ENCODE assay signal across 26 mouse cellular contexts in the genomic region with DNA sequence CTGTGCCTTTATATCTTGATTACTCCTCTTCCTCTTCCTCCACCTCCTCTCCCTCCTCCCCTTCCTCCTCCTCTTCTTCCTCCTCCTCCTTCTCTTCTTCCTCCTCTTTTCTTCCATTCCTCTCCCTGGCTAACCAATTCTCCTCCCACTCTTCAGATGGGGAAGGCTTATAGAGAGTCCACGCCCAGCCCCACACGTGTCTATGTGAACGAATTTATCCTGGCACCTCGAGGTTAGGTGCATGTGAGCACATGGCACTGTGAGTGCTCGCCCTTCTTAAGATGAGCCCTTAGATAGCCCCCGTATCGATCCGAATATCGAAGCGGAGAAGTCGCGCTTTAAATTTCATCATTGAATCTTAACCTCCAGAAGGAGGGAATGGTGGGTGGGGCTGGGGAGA.
DNase-seq lines count a peak whose midpoint lies in the region; ATAC-seq lines count a peak whose summit lies in the region.
"Had no signal": no experiment of that assay in that cellular context is flagged by ENCODE, and none has a peak within 500 bp of the region (broad histone marks: within the 10 kb centered on the region; RNA-seq: fewer than 3 reads in every experiment).

No protein-coding gene starts in this region.

- 88% methylated on average over 12 of the region's 12 CpGs for WGBS in heart, embryonic 10.5 days
- WGBS in midbrain, embryonic 14.5 days: 69% methylated on average over 12 of the region's 12 CpGs
- 66% methylated on average over 12 of the region's 12 CpGs for WGBS in midbrain, embryonic 16.5 days
- 67% methylated on average over 12 of the region's 12 CpGs for WGBS in forebrain, embryonic 15.5 days
- 79% methylated on average over 12 of the region's 12 CpGs for WGBS in neural tube, embryonic 13.5 days

- H3K27ac ChIP-seq in heart, embryonic 10.5 days: no peak overlapping the region
- 0 out of 2 replicates have a peak overlapping the region, but pooled peaks have one; percentile 33 for H3K27ac ChIP-seq in midbrain, embryonic 14.5 days (replicated peaks; ENCODE audit: low read depth, low read length)
- no peak overlapping the region for H3K27ac ChIP-seq in midbrain, embryonic 16.5 days (ENCODE audit: low read length)
- peak overlapping the region; percentile 59 for H3K27ac ChIP-seq in forebrain, embryonic 15.5 days (replicated peaks)
- H3K27ac ChIP-seq in neural tube, embryonic 13.5 days (replicated peaks): peak overlapping the region; percentile 61
- H3K27ac ChIP-seq: embryonic facial prominence, embryonic 15.5 days; heart, adult 2 months; limb, embryonic 12.5 days; macrophage had no signal

- no peaks in the 10 kb centered on the region for H3K9me3 ChIP-seq in heart, embryonic 10.5 days
- H3K9me3 ChIP-seq in midbrain, embryonic 14.5 days (ENCODE audit: control insufficient read depth, low read length): no peaks in the 10 kb centered on the region
- H3K9me3 ChIP-seq in midbrain, embryonic 16.5 days (replicated peaks; ENCODE audit: control insufficient read depth, low read length, poor library complexity, severe bottlenecking): no peaks in the 10 kb centered on the region
- no peaks in the 10 kb centered on the region for H3K9me3 ChIP-seq in forebrain, embryonic 15.5 days
- H3K9me3 ChIP-seq in neural tube, embryonic 13.5 days: no peaks in the 10 kb centered on the region
- H3K9me3 ChIP-seq: embryonic facial prominence, embryonic 15.5 days; limb, embryonic 12.5 days had no signal

- no peak; the same call in 1 of the 2 replicates for ATAC-seq in midbrain, embryonic 14.5 days (ENCODE audit: low FRiP score, low TSS enrichment)
- no peak for ATAC-seq in midbrain, embryonic 16.5 days
- peak; percentile 38; the same call in 1 of the 2 replicates for ATAC-seq in forebrain, embryonic 15.5 days (replicated peaks)
- no peak; the same call in 1 of the 2 replicates for ATAC-seq in neural tube, embryonic 13.5 days (ENCODE audit: low read depth)
- ATAC-seq: intestine, postnatal 0 days; liver, postnatal 0 days; lung, postnatal 0 days had no signal

- H3K27me3 ChIP-seq in heart, embryonic 10.5 days (ENCODE audit: insufficient read depth, poor library complexity, severe bottlenecking): no peaks in the 10 kb centered on the region
- H3K27me3 ChIP-seq in midbrain, embryonic 14.5 days (ENCODE audit: control insufficient read depth, insufficient read depth, low read length): no peaks in the 10 kb centered on the region
- H3K27me3 ChIP-seq in midbrain, embryonic 16.5 days (ENCODE audit: control insufficient read depth, insufficient read depth, low read depth, low read length): no peaks in the 10 kb centered on the region
- H3K27me3 ChIP-seq in forebrain, embryonic 15.5 days: peaks cover 18% of the 10 kb centered on the region; the same call in 1 of the 2 replicates
- H3K27me3 ChIP-seq in neural tube, embryonic 13.5 days: no peaks in the 10 kb centered on the region; the same call in 1 of the 2 replicates
- H3K27me3 ChIP-seq: limb, embryonic 12.5 days had no signal

- no peaks in the 10 kb centered on the region for H3K4me1 ChIP-seq in heart, embryonic 10.5 days
- H3K4me1 ChIP-seq in midbrain, embryonic 14.5 days (ENCODE audit: control insufficient read depth, insufficient read depth, low read length): peaks cover 6% of the 10 kb centered on the region; the same call in 1 of the 2 replicates
- peaks cover 3% of the 10 kb centered on the region; the same call in 1 of the 2 replicates for H3K4me1 ChIP-seq in midbrain, embryonic 16.5 days (ENCODE audit: control insufficient read depth, insufficient read depth, low read length)
- H3K4me1 ChIP-seq in forebrain, embryonic 15.5 days: peaks cover 24% of the 10 kb centered on the region
- H3K4me1 ChIP-seq in neural tube, embryonic 13.5 days (replicated peaks): peaks cover 23% of the 10 kb centered on the region
- H3K4me1 ChIP-seq: embryonic facial prominence, embryonic 15.5 days had no signal

- peak; percentile 31 for DNase-seq in heart, embryonic 10.5 days (ENCODE audit: low spot score)
- no peak for DNase-seq in heart, postnatal 14 days
- DNase-seq in midbrain, embryonic 14.5 days: no peak
- no peak for DNase-seq in c-Kit-positive CD71-positive TER-119-positive erythroid progenitor cells, embryonic 14.5 days (ENCODE audit: low spot score)
- no peak for DNase-seq in gastrocnemius, postnatal 14 days
- DNase-seq: adrenal gland, postnatal 25 days; cerebellum, adult 11 months; cerebellum, adult 9-11 months; gastrocnemius, postnatal 25 days; heart, adult 2 months; heart, postnatal 4 days; kidney, postnatal 25 days; layer of hippocampus, postnatal 36 days; liver, postnatal 0 days; right cerebral cortex, postnatal 25 days; spleen, adult 18-20 months; thymus, postnatal 25 days had no signal

- no peaks in the 10 kb centered on the region for H3K36me3 ChIP-seq in heart, embryonic 10.5 days
- H3K36me3 ChIP-seq in midbrain, embryonic 14.5 days (ENCODE audit: control insufficient read depth, insufficient read depth, low read length): no peaks in the 10 kb centered on the region
- no peaks in the 10 kb centered on the region for H3K36me3 ChIP-seq in midbrain, embryonic 16.5 days (ENCODE audit: control insufficient read depth, insufficient read depth, low read length)
- no peaks in the 10 kb centered on the region for H3K36me3 ChIP-seq in forebrain, embryonic 15.5 days
- H3K36me3 ChIP-seq in neural tube, embryonic 13.5 days: no peaks in the 10 kb centered on the region
- H3K36me3 ChIP-seq: embryonic facial prominence, embryonic 15.5 days; limb, embryonic 12.5 days had no signal

- intact Hi-C loops in heart, postnatal 14 days (cut with DNase I): no loop called here
- intact Hi-C loops in gastrocnemius, postnatal 14 days (cut with DNase I; ENCODE audit: low total_unique reads): no loop called here

- no peak overlapping the region for H3K9ac ChIP-seq in midbrain, embryonic 14.5 days (replicated peaks; ENCODE audit: low read length)
- no peak overlapping the region for H3K9ac ChIP-seq in midbrain, embryonic 16.5 days (ENCODE audit: low read depth, low read length)
- no peak overlapping the region for H3K9ac ChIP-seq in forebrain, embryonic 15.5 days (replicated peaks)
- H3K9ac ChIP-seq in neural tube, embryonic 13.5 days: no peak overlapping the region
- H3K9ac ChIP-seq: embryonic facial prominence, embryonic 15.5 days; limb, embryonic 12.5 days; liver, postnatal 0 days had no signal

- no peak overlapping the region for H3K4me2 ChIP-seq in midbrain, embryonic 14.5 days (ENCODE audit: low read length)
- no peak overlapping the region for H3K4me2 ChIP-seq in midbrain, embryonic 16.5 days (ENCODE audit: low read length)
- H3K4me2 ChIP-seq in forebrain, embryonic 15.5 days (replicated peaks): no peak overlapping the region
- H3K4me2 ChIP-seq in neural tube, embryonic 13.5 days: no peak overlapping the region
- H3K4me2 ChIP-seq: embryonic facial prominence, embryonic 15.5 days; limb, embryonic 12.5 days; liver, embryonic 11.5 days had no signal

- H3K4me3 ChIP-seq in heart, embryonic 10.5 days: no peak overlapping the region
- H3K4me3 ChIP-seq in midbrain, embryonic 14.5 days (replicated peaks; ENCODE audit: low read depth, low read length): no peak overlapping the region
- H3K4me3 ChIP-seq in midbrain, embryonic 16.5 days (ENCODE audit: low read depth, low read length): no peak overlapping the region
- no peak overlapping the region for H3K4me3 ChIP-seq in forebrain, embryonic 15.5 days
- H3K4me3 ChIP-seq in neural tube, embryonic 13.5 days: no peak overlapping the region
- H3K4me3 ChIP-seq: embryonic facial prominence, embryonic 15.5 days; heart, adult 2 months; limb, embryonic 12.5 days had no signal

Comparison
In these comparisons a context has a peak if more than half of its experiments do, and no peak if none do; other contexts are left out.
1. H3K27ac ChIP-seq: peak in midbrain, embryonic 14.5 days (single experiment), forebrain, embryonic 15.5 days (single experiment) and neural tube, embryonic 13.5 days (single experiment); none in heart, embryonic 10.5 days (single experiment) and midbrain, embryonic 16.5 days (single experiment).